Mouse (Mus musculus): ENCODE results near the gene Pik3c2b. TPM values are rescaled to one million over a fixed set of nuclear protein-coding genes. Genes with fewer than 3 reads are reported as not detected.

Gene Pik3c2b
- total and polyA plus RNA-seq, 2 experiments from 2014 or later: 9.2 to 21.3 TPM

- no peak overlapping the region for H3K4me2 ChIP-seq (ENCODE audit: low read depth, low read length, poor library complexity, severe bottlenecking)
- H3K4me1 ChIP-seq (ENCODE audit: insufficient read depth, low read length): no peaks in the 10 kb centered on the region
- no peak overlapping the region for H3K4me3 ChIP-seq (ENCODE audit: low read depth, low read length)
- H3K27ac ChIP-seq (ENCODE audit: low read depth, low read length): no peak overlapping the region
- 78% methylated on average over 14 of the region's 14 CpGs for WGBS
- no peak for ATAC-seq (ENCODE audit: low FRiP score)
- no peaks in the 10 kb centered on the region for H3K9me3 ChIP-seq (ENCODE audit: low read length)
- H3K9ac ChIP-seq (replicated peaks; ENCODE audit: low read length, poor library complexity, severe bottlenecking): no peak overlapping the region
- DNase-seq (ENCODE audit: low spot score): no peak
- no peak for TF ChIP-seq CTCF (IDR thresholded peaks at IDR 0.05)
- no peaks in the 10 kb centered on the region for H3K27me3 ChIP-seq (ENCODE audit: insufficient read depth, low read length)
- H3K36me3 ChIP-seq (ENCODE audit: insufficient read depth, low read length): peaks cover 41% of the 10 kb centered on the region
Observed at GRCm38 (mm10) chr1:133084708-133085416, 39.4 kb downstream of the Pik3c2b start.

DNA sequence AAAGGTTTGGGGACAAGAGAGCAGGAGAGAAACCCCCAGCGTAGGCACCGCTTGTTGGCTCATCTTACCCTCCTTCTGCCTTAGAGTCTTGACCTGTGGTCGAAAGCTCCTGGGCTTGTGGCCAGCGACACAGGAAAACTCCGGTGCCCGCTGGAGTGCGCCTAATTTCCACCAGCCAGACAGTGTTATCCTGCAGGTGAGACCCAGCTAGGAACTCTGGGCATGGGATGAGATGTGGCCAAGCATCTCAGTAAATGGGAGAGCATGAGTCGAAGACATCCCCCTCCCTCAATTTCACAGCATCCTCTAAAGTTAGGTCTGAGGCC, 39.9 kb downstream of the Pik3c2b start:
- Histone ChIP-seq H3K9ac (replicated peaks; ENCODE audit: low read length, poor library complexity, severe bottlenecking) (no peak overlapping the region), H3K36me3 (ENCODE audit: insufficient read depth, low read length) (peaks cover 45% of the 10 kb centered on the region)

DNA sequence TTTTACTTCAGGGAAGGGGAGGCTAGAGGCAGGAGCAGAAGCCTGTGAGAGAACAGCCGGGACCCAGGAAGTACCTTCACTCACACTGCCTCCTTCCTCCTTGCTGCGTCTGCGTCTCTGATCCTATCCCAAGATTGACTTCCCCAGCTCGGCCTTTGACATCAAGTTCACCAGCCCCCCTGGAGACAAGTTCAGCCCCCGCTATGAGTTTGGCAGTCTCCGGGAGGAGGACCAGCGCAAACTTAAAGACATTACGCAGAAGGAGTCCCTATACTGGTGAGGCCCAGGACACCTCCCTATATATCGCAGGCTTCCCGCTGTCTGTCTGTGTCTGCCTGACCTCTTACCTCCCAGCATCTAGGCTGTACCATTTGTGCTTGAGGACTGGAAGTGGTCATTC, 41.3 kb downstream of the Pik3c2b start:
- DNase-seq (ENCODE audit: low spot score): no peak
- ATAC-seq (ENCODE audit: low FRiP score): no peak
- Histone ChIP-seq H3K4me3 (ENCODE audit: low read depth, low read length) (no peak overlapping the region), H3K27me3 (ENCODE audit: insufficient read depth, low read length) (no peaks in the 10 kb centered on the region), H3K9me3 (ENCODE audit: low read length) (no peaks in the 10 kb centered on the region), H3K36me3 (ENCODE audit: insufficient read depth, low read length) (peaks cover 46% of the 10 kb centered on the region), H3K4me2 (ENCODE audit: low read depth, low read length, poor library complexity, severe bottlenecking) (no peak overlapping the region), H3K9ac (replicated peaks; ENCODE audit: low read length, poor library complexity, severe bottlenecking) (no peak overlapping the region), H3K27ac (ENCODE audit: low read depth, low read length) (no peak overlapping the region), H3K4me1 (ENCODE audit: insufficient read depth, low read length) (no peaks in the 10 kb centered on the region)
- no peak for TF ChIP-seq CTCF (IDR thresholded peaks at IDR 0.05)
- 86% methylated on average over 10 of the region's 10 CpGs for WGBS

More for the DNA sequence above, 39.9 kb downstream of the Pik3c2b start:
- 86% methylated on average over 8 of the region's 8 CpGs for WGBS
- Histone ChIP-seq H3K27ac (ENCODE audit: low read depth, low read length) (no peak overlapping the region), H3K27me3 (ENCODE audit: insufficient read depth, low read length) (no peaks in the 10 kb centered on the region), H3K9me3 (ENCODE audit: low read length) (no peaks in the 10 kb centered on the region), H3K4me1 (ENCODE audit: insufficient read depth, low read length) (no peaks in the 10 kb centered on the region), H3K4me2 (ENCODE audit: low read depth, low read length, poor library complexity, severe bottlenecking) (no peak overlapping the region), H3K4me3 (ENCODE audit: low read depth, low read length) (no peak overlapping the region)
- no peak for TF ChIP-seq CTCF (IDR thresholded peaks at IDR 0.05)
- DNase-seq (ENCODE audit: low spot score) (no peak), ATAC-seq (ENCODE audit: low FRiP score) (no peak)

GRCm38 (mm10) chr1:133087206-133087905, 41.9 kb downstream of the Pik3c2b start:
- no peak overlapping the region for H3K27ac ChIP-seq (ENCODE audit: low read depth, low read length)
- H3K4me2 ChIP-seq (ENCODE audit: low read depth, low read length, poor library complexity, severe bottlenecking): no peak overlapping the region
- H3K9ac ChIP-seq (replicated peaks; ENCODE audit: low read length, poor library complexity, severe bottlenecking): no peak overlapping the region
- TF ChIP-seq CTCF (IDR thresholded peaks at IDR 0.05): peak; percentile 85
- no peaks in the 10 kb centered on the region for H3K4me1 ChIP-seq (ENCODE audit: insufficient read depth, low read length)
- DNase-seq (ENCODE audit: low spot score): peak; percentile 88
- no peaks in the 10 kb centered on the region for H3K27me3 ChIP-seq (ENCODE audit: insufficient read depth, low read length)
- H3K9me3 ChIP-seq (ENCODE audit: low read length): no peaks in the 10 kb centered on the region
- WGBS: 45% methylated on average over 7 of the region's 7 CpGs
- H3K4me3 ChIP-seq (ENCODE audit: low read depth, low read length): no peak overlapping the region
- H3K36me3 ChIP-seq (ENCODE audit: insufficient read depth, low read length): peaks cover 42% of the 10 kb centered on the region
- peak; percentile 48; the same call in 1 of the 2 replicates for ATAC-seq (ENCODE audit: low FRiP score)

DNA sequence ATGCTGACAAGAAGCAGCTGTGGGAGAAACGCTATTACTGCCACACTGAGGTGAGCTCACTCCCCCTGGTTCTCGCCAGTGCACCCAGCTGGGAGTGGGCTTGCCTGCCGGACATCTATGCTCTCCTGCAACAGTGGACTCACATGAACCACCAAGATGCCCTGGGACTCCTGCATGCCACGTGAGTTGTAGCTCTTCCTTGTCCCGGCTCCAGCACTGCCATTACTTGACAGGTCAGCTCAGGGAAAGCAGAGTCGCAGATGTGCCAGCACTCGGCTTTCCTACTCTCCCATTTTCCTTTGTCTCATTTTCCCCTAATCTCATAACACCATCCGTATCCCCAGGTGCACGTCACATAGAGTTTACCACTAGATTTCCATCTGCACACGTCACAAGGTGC, 42.7 kb downstream of the Pik3c2b start:
- Histone ChIP-seq H3K9me3 (ENCODE audit: low read length) (no peaks in the 10 kb centered on the region), H3K4me3 (ENCODE audit: low read depth, low read length) (no peak overlapping the region), H3K36me3 (ENCODE audit: insufficient read depth, low read length) (peaks cover 39% of the 10 kb centered on the region), H3K4me2 (ENCODE audit: low read depth, low read length, poor library complexity, severe bottlenecking) (no peak overlapping the region), H3K4me1 (ENCODE audit: insufficient read depth, low read length) (no peaks in the 10 kb centered on the region), H3K9ac (replicated peaks; ENCODE audit: low read length, poor library complexity, severe bottlenecking) (no peak overlapping the region), H3K27me3 (ENCODE audit: insufficient read depth, low read length) (no peaks in the 10 kb centered on the region), H3K27ac (ENCODE audit: low read depth, low read length) (no peak overlapping the region)
- WGBS: 88% methylated on average over 10 of the region's 10 CpGs
- DNase-seq (ENCODE audit: low spot score): no peak
- ATAC-seq (ENCODE audit: low FRiP score): no peak
- TF ChIP-seq CTCF (IDR thresholded peaks at IDR 0.05): no peak

- Histone ChIP-seq H3K9ac (replicated peaks; ENCODE audit: low read length, poor library complexity, severe bottlenecking) (no peak overlapping the region), H3K27ac (ENCODE audit: low read depth, low read length) (no peak overlapping the region), H3K4me3 (ENCODE audit: low read depth, low read length) (no peak overlapping the region), H3K4me2 (ENCODE audit: low read depth, low read length, poor library complexity, severe bottlenecking) (no peak overlapping the region), H3K27me3 (ENCODE audit: insufficient read depth, low read length) (no peaks in the 10 kb centered on the region), H3K9me3 (ENCODE audit: low read length) (no peaks in the 10 kb centered on the region), H3K36me3 (ENCODE audit: insufficient read depth, low read length) (peaks cover 38% of the 10 kb centered on the region), H3K4me1 (ENCODE audit: insufficient read depth, low read length) (no peaks in the 10 kb centered on the region)
- DNase-seq (ENCODE audit: low spot score): no peak
- TF ChIP-seq CTCF (IDR thresholded peaks at IDR 0.05): no peak
- 85% methylated on average over 4 of the region's 4 CpGs for WGBS
- no peak for ATAC-seq (ENCODE audit: low FRiP score)
Observed at GRCm38 (mm10) chr1:133089415-133089814, 43.9 kb downstream of the Pik3c2b start.

Data from midbrain, postnatal 0 days (tissue).